Mouse (Mus musculus): Measurements from ENCODE around the gene Aplf.

The Aplf gene

GRCm38 (mm10) chr6:87621281-87621680 lies 50.7 kb downstream of the Aplf start:
- DNase-seq: no peak

GRCm38 (mm10) chr6:87618021-87618420 lies 54.0 kb downstream of the Aplf start:
- no peak for DNase-seq

- DNase-seq: no peak
Observed at GRCm38 (mm10) chr6:87615696-87616083, 56.3 kb downstream of the Aplf start.

GRCm38 (mm10) chr6:87614794-87615695 lies 56.9 kb downstream of the Aplf start:
- peak; percentile 58 for DNase-seq

- no peak for DNase-seq
Observed at GRCm38 (mm10) chr6:87599825-87600224, 72.2 kb downstream of the Aplf start.

GRCm38 (mm10) chr6:87597116-87597833 lies 74.7 kb downstream of the Aplf start:
- peak; percentile 6 for DNase-seq

- no peak for DNase-seq
Observed at GRCm38 (mm10) chr6:87594188-87594587, 77.8 kb downstream of the Aplf start.

- DNase-seq: peak; percentile 20
Observed at GRCm38 (mm10) chr6:87590394-87591281, 81.4 kb downstream of the Aplf start, which contains the start of gene Prokr1. Gene Prokr1 (minus strand): TSS chr6:87590743.

- DNase-seq: no peak
Observed at GRCm38 (mm10) chr6:87589718-87590393, 82.1 kb downstream of the Aplf start.

GRCm38 (mm10) chr6:87583991-87584390 lies 88.0 kb downstream of the Aplf start:
- no peak for DNase-seq

- DNase-seq: no peak
Observed at GRCm38 (mm10) chr6:87583183-87583611, 88.8 kb downstream of the Aplf start.

GRCm38 (mm10) chr6:87582456-87582855 lies 89.5 kb downstream of the Aplf start:
- no peak for DNase-seq

- DNase-seq: no peak
Observed at GRCm38 (mm10) chr6:87581581-87581980, 90.4 kb downstream of the Aplf start.

GRCm38 (mm10) chr6:87581071-87581470 lies 90.9 kb downstream of the Aplf start:
- DNase-seq: no peak

Data from thymus, postnatal 25 days (tissue).